Mouse (Mus musculus) midbrain, embryonic 13.5 days (tissue): ENCODE results near the gene Olfr1393. TPM values are rescaled to one million over a fixed set of nuclear protein-coding genes. Genes with fewer than 3 reads are reported as not detected.

Experiments
- ATAC-seq: fragments of 200-750 bp; cut with Nextera tagmentation; 2 replicates; pipeline ENCODE4 v1.8.0; 2017; ENCODE audit warnings: mild to moderate bottlenecking, moderate TSS enrichment, moderate library complexity
- H3K27ac ChIP-seq: fragments of 300-500 bp; sonication (generic); 2 replicates; pipeline ENCODE4 v1.5.1; 2015; ENCODE audit warnings: inconsistent platforms, mild to moderate bottlenecking, moderate library complexity
- H3K27me3 ChIP-seq: fragments of 300-500 bp; sonication (generic); 2 replicates; pipeline ENCODE4 v1.6.1; 2015; ENCODE audit warnings: mild to moderate bottlenecking, inconsistent platforms
- H3K36me3 ChIP-seq: fragments of 300-500 bp; sonication (generic); 2 replicates; pipeline ENCODE4 v1.6.1; 2015; ENCODE audit warnings: mild to moderate bottlenecking, inconsistent platforms
- H3K4me1 ChIP-seq: fragments of 300-500 bp; sonication (generic); replicated peaks from 2 replicates; pipeline ENCODE4 v1.6.1; 2015; ENCODE audit warnings: inconsistent platforms
- H3K4me2 ChIP-seq: fragments of 300-500 bp; sonication (generic); replicated peaks from 2 replicates; pipeline ENCODE4 v1.6.1; 2015; ENCODE audit warnings: moderate library complexity, mild to moderate bottlenecking, inconsistent platforms
- H3K4me3 ChIP-seq: fragments of 300-500 bp; sonication (generic); replicated peaks from 2 replicates; pipeline ENCODE4 v1.5.1; 2015; ENCODE audit warnings: mild to moderate bottlenecking, inconsistent platforms
- H3K9ac ChIP-seq: fragments of 300-500 bp; sonication (generic); replicated peaks from 2 replicates; pipeline ENCODE4 v1.6.1; 2015; ENCODE audit warnings: mild to moderate bottlenecking, inconsistent platforms
- H3K9me3 ChIP-seq: fragments of 300-500 bp; sonication (generic); 2 replicates; pipeline ENCODE4 v1.6.1; 2016; ENCODE audit warnings: mild to moderate bottlenecking, inconsistent platforms
- WGBS: fragments of 180-500 bp; shearing (Covaris S2); methylation state at CpG from one replicate; pipeline ENCODE4 v1.1.7; 2015; 5-methylcytosine and 5-hydroxymethylcytosine counted together
- polyA plus RNA-seq: library from polyadenylated mRNA; unstranded; fragments of >200 nt; fragmentation: Nextera tagmentation; extraction: Ambion mirVana; gene quantifications from 2 replicates; pipeline ENCODE4 v1.2.1, GENCODE M21; 2015

Olfr1393 gene
- polyA plus RNA-seq, 1 experiment from 2014 or later = not detected

DNA sequence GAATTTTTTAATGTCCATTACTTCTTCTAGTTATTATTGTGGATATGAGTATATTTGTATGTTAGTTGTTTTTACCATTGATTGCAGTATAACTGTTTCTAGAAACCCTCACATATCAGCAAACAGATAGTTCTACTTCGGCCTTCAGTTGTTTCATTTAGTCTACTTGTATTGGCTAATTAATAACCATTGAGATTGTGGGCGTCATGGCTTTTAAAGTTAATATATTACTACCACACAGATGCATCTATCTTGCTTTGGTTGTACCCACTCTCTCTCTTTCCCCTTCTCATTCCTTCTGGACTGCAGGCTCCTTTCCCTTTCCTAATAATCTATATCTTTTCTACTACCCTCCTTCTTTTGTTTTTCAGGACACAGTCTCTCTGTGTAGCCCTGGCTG is 18.8 kb upstream of the Olfr1393 start:
- no peaks in the 10 kb centered on the region for H3K4me1 ChIP-seq
- no peak for ATAC-seq
- H3K4me3 ChIP-seq = no peak overlapping the region
- no peak overlapping the region for H3K9ac ChIP-seq
- no peaks in the 10 kb centered on the region for H3K27me3 ChIP-seq
- no peak overlapping the region for H3K27ac ChIP-seq
- H3K9me3 ChIP-seq = no peaks in the 10 kb centered on the region
- 96% methylated on average over 2 of the region's 2 CpGs for WGBS
- peaks cover 32% of the 10 kb centered on the region for H3K36me3 ChIP-seq
- no peak overlapping the region for H3K4me2 ChIP-seq

- H3K9me3 ChIP-seq = no peaks in the 10 kb centered on the region
- no peak overlapping the region for H3K4me2 ChIP-seq
- H3K4me1 ChIP-seq = no peaks in the 10 kb centered on the region
- H3K27ac ChIP-seq = no peak overlapping the region
- peaks cover 27% of the 10 kb centered on the region for H3K36me3 ChIP-seq
- no peak for ATAC-seq
- H3K27me3 ChIP-seq = no peaks in the 10 kb centered on the region
- WGBS = 81% methylated on average over 1 of the region's 1 CpGs
- H3K4me3 ChIP-seq = no peak overlapping the region
- H3K9ac ChIP-seq = no peak overlapping the region
These were observed 18.3 kb upstream of the Olfr1393 start for GRCm38 (mm10) chr11:49259829-49260228.

GRCm38 (mm10) chr11:49260598-49261312 is 17.3 kb upstream of the Olfr1393 start:
- 97% methylated on average over 21 of the region's 21 CpGs for WGBS

DNA sequence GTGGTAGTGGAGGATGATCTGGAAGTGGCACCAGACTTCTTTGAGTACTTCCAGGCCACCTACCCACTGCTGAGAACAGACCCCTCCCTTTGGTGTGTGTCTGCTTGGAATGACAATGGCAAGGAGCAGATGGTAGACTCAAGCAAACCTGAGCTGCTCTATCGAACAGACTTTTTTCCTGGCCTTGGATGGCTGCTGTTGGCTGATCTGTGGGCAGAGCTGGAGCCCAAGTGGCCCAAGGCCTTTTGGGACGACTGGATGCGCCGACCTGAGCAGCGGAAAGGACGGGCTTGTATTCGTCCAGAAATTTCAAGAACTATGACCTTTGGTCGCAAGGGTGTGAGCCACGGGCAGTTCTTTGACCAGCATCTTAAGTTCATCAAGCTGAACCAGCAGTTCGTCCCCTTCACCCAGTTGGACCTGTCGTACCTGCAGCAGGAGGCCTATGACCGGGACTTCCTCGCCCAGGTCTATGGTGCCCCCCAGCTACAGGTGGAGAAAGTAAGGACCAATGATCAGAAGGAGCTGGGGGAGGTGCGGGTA is 16.7 kb upstream of the Olfr1393 start:
- Histone ChIP-seq H3K36me3 (peaks cover 26% of the 10 kb centered on the region), H3K27me3 (no peaks in the 10 kb centered on the region), H3K4me2 (no peak overlapping the region), H3K27ac (no peak overlapping the region), H3K9me3 (no peaks in the 10 kb centered on the region), H3K9ac (no peak overlapping the region), H3K4me3 (no peak overlapping the region), H3K4me1 (no peaks in the 10 kb centered on the region)
- WGBS = 94% methylated on average over 14 of the region's 14 CpGs
- ATAC-seq = peak; percentile 29; the same call in 1 of the 2 replicates

More at GRCm38 (mm10) chr11:49260598-49261312, 17.3 kb upstream of the Olfr1393 start:
- no peak overlapping the region for H3K4me3 ChIP-seq
- H3K27ac ChIP-seq = no peak overlapping the region
- no peaks in the 10 kb centered on the region for H3K9me3 ChIP-seq
- H3K4me2 ChIP-seq = no peak overlapping the region
- H3K36me3 ChIP-seq = peaks cover 26% of the 10 kb centered on the region
- no peaks in the 10 kb centered on the region for H3K4me1 ChIP-seq
- no peaks in the 10 kb centered on the region for H3K27me3 ChIP-seq
- no peak overlapping the region for H3K9ac ChIP-seq
- no peak for ATAC-seq

DNA sequence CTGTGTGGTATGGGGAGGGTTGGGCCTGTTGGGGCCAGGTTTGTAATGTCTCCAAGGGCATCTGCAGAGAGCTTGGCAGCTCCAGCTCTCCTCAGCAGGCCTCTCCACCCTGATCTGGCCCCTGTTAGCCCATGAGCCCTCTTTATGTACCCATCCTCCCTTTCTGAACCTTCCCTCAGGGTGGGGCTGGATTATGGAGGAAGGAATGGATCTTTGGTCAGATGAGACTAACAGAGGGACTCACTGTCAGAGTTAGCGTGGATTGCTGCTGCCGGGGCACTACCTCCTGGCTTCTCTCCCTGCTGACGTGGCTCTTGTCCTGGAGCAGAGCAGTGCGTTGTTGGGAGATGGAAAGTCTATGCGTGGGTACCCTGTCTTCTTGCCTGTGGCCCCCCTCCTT is 15.8 kb upstream of the Olfr1393 start:
- Histone ChIP-seq H3K27me3 (no peaks in the 10 kb centered on the region), H3K36me3 (peaks cover 26% of the 10 kb centered on the region), H3K9ac (no peak overlapping the region), H3K4me2 (no peak overlapping the region), H3K4me1 (no peaks in the 10 kb centered on the region), H3K4me3 (no peak overlapping the region), H3K27ac (no peak overlapping the region), H3K9me3 (no peaks in the 10 kb centered on the region)
- 0 out of 2 replicates have a peak, but pooled peaks have one; percentile 29 for ATAC-seq
- WGBS = 94% methylated on average over 5 of the region's 5 CpGs

DNA sequence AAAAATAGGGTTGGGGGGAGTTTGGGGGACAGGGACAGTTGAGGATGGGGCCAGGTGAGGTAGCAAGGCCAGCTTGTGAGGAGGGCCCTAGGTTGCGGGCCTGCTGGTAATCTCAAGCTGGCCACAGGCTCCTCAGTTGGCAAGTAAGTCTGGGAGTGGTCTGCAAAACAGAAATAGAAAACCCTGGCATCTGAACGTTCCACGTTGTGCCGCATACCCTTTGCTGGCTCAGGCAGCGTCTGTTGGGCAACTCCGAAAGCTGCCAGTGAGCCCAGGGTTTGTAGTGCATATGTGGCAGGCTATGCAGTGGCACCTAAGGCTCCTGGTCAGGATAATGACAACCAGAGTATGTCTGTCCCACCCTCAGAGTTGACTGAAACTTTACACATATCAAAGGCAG is 15.0 kb upstream of the Olfr1393 start:
- H3K4me3 ChIP-seq = no peak overlapping the region
- H3K27me3 ChIP-seq = no peaks in the 10 kb centered on the region
- H3K9ac ChIP-seq = no peak overlapping the region
- H3K27ac ChIP-seq = no peak overlapping the region
- H3K4me2 ChIP-seq = no peak overlapping the region
- 97% methylated on average over 6 of the region's 6 CpGs for WGBS
- ATAC-seq = no peak
- no peaks in the 10 kb centered on the region for H3K9me3 ChIP-seq
- H3K4me1 ChIP-seq = no peaks in the 10 kb centered on the region
- peaks cover 26% of the 10 kb centered on the region for H3K36me3 ChIP-seq

GRCm38 (mm10) chr11:49264081-49264480 is 14.0 kb upstream of the Olfr1393 start:
- H3K27ac ChIP-seq = no peak overlapping the region
- no peaks in the 10 kb centered on the region for H3K4me1 ChIP-seq
- H3K9ac ChIP-seq = no peak overlapping the region
- peaks cover 26% of the 10 kb centered on the region for H3K36me3 ChIP-seq
- H3K27me3 ChIP-seq = no peaks in the 10 kb centered on the region
- H3K9me3 ChIP-seq = no peaks in the 10 kb centered on the region
- ATAC-seq = no peak
- H3K4me3 ChIP-seq = no peak overlapping the region
- 82% methylated on average over 7 of the region's 7 CpGs for WGBS
- H3K4me2 ChIP-seq = no peak overlapping the region

DNA sequence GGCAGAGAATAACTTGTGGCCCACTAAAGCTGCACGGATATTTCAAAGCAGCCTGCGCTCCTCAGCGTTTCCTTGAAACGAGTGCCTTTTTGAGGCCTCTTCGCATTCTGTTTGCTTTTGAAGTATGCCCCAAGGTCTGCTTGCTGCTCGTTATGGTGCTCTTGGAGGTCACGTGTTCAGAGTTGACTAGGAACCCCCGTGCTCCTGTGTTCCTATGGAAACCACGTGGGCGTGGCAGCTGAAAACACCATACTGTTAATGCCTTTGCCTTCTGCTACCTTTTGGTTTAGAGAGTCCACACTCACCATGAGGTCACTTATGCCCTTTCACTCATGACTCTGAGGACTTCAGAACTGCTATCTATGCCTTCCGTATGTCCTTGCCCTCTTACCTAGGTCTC is 13.5 kb upstream of the Olfr1393 start:
- Histone ChIP-seq H3K36me3 (peaks cover 26% of the 10 kb centered on the region), H3K9me3 (no peaks in the 10 kb centered on the region), H3K27ac (no peak overlapping the region), H3K27me3 (no peaks in the 10 kb centered on the region), H3K4me3 (no peak overlapping the region), H3K4me2 (no peak overlapping the region), H3K9ac (no peak overlapping the region), H3K4me1 (no peaks in the 10 kb centered on the region)
- no peak for ATAC-seq
- WGBS = 79% methylated on average over 11 of the region's 11 CpGs

DNA sequence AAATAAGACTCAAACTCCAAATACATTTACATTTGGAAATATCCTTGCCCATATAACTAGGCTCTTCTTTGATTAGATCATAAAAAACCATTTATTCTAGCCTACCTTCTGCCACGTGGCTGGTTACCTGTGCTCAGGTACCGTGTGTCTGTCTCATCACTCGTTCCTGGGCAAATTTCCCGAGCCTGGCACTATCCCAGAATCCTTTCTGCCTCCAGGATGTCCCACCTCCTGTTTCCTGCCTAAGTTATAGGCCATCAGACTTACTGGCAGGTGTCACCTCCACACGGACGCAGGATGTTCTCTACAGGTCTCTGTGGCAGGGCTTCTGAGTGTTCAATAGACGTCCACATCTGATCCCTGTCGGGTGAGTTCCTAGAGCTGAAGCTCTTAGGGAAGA is 13.0 kb upstream of the Olfr1393 start:
- H3K27me3 ChIP-seq = no peaks in the 10 kb centered on the region
- H3K9me3 ChIP-seq = no peaks in the 10 kb centered on the region
- no peaks in the 10 kb centered on the region for H3K4me1 ChIP-seq
- H3K4me2 ChIP-seq = no peak overlapping the region
- H3K36me3 ChIP-seq = peaks cover 26% of the 10 kb centered on the region
- WGBS = 84% methylated on average over 8 of the region's 8 CpGs
- H3K27ac ChIP-seq = no peak overlapping the region
- no peak overlapping the region for H3K9ac ChIP-seq
- no peak overlapping the region for H3K4me3 ChIP-seq
- no peak for ATAC-seq

DNA sequence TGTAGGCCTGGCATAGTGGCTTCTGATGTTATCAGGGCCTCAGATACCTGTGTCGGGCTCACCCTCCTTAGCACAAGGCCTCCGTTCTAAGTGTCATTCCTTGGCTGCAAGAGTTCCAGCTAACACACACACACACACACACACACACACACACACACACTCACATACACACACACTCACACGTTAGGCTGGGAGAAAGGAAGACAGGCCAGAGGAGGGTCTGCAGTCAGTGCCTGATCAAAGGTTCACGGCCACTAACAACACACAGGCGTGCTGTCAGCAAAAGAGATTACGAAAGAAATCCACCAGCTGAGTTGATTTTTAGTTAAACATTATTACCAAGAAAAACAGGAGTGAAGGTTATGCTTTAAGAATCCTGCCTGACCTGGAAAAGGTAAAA is 11.4 kb upstream of the Olfr1393 start:
- WGBS = 90% methylated on average over 6 of the region's 6 CpGs
- H3K4me3 ChIP-seq = no peak overlapping the region
- H3K27ac ChIP-seq = no peak overlapping the region
- no peak overlapping the region for H3K9ac ChIP-seq
- no peak overlapping the region for H3K4me2 ChIP-seq
- H3K27me3 ChIP-seq = no peaks in the 10 kb centered on the region
- no peak for ATAC-seq
- peaks cover 13% of the 10 kb centered on the region for H3K36me3 ChIP-seq
- no peaks in the 10 kb centered on the region for H3K9me3 ChIP-seq
- no peaks in the 10 kb centered on the region for H3K4me1 ChIP-seq

DNA sequence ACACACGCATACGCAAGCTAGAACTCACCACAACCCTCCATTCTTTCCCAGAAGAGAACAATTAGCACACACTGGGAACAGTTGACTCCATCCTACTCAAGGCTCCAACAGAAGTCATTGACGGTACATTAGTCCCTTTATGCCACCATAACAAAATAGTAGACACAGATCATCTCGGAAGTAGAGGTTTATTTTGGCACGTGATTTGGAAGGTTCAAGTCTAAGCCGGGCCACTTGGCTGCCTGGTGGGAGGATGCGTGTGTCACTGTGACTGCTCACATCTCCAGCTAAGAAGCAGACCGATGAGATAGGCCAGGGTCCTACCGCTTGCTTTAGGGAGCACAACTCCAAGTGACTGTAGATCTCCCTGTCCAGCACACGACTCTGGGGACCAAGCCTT is 10.8 kb upstream of the Olfr1393 start:
- no peaks in the 10 kb centered on the region for H3K4me1 ChIP-seq
- no peak for ATAC-seq
- WGBS = 91% methylated on average over 10 of the region's 10 CpGs

GRCm38 (mm10) chr11:49267970-49268579 is 10.0 kb upstream of the Olfr1393 start:
- Histone ChIP-seq H3K9me3 (no peaks in the 10 kb centered on the region), H3K27ac (no peak overlapping the region), H3K27me3 (no peaks in the 10 kb centered on the region), H3K4me1 (no peaks in the 10 kb centered on the region), H3K4me2 (no peak overlapping the region), H3K4me3 (no peak overlapping the region), H3K36me3 (peaks cover 7% of the 10 kb centered on the region; the same call in 1 of the 2 replicates), H3K9ac (no peak overlapping the region)
- 85% methylated on average over 15 of the region's 15 CpGs for WGBS
- ATAC-seq = no peak

More for the DNA sequence above, 10.8 kb upstream of the Olfr1393 start:
- Histone ChIP-seq H3K36me3 (peaks cover 7% of the 10 kb centered on the region), H3K27ac (no peak overlapping the region), H3K9me3 (no peaks in the 10 kb centered on the region), H3K4me3 (no peak overlapping the region), H3K27me3 (no peaks in the 10 kb centered on the region), H3K4me2 (no peak overlapping the region), H3K9ac (no peak overlapping the region)
